Mouse (Mus musculus): Measurements from ENCODE around the gene Denr.

The Denr gene

DNA sequence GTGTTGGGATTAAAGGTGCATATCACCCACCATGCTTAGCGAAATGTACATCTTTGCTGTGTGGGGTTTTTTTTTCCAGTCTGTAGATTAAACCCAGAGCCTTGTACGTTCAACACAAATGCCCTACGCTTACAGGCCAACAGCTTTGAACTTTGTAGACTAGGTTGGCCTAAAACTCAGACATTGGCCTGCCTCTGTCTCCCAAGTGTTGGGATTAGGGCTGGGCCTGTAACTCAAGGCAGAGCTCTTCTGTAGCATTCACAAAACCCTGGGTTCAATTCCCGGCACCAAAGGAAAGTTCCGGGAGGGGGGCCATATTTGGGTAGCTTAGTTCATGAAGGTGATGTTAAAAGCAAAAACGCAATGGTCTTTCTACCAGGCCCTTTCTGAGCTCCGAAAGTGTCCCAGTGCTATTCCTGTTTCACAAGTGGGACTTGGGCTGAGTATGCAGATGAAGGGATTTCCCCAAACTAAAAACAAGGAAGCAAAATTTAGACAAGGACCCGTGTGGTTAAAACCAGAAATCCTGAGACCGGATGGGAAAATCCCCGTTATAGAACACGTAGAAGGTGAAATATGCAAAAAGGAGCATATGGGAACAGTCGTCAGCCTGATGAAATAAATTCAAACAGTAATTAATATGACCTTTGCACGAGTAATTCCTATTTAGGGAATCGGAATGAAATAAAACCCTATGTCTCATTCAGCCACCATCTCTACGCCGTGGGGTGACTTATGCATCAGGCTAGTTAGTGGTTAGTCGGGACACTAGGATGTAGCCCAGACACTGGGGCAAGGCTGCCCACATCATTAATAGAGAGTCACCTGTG is 614 bp upstream of the Denr start:
- peak; percentile 20 for DNase-seq (ENCODE audit: low read depth)

DNA sequence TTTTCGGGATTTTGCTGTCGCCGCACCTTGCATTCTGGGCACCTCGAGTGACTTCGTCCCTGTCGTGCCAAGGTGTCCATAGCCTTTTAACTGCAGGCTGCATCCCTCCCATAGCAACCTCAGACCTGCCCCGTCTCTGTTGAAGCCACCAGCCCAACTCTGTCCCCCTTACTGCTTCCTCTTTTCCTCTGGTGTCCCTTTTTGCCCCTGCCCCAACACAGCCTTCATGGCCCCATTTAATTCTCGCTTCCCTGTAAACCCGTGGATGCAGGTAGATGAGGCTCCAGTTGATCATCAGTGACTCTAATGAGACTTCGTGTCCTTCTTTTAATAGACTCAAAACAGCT is 629 bp downstream of the Denr start:
- no peak for DNase-seq (ENCODE audit: low read depth)

- peak; percentile 74 for DNase-seq (ENCODE audit: low read depth)
Measured at GRCm38 (mm10) chr5:123914852-123915251, 7.9 kb downstream of the Denr start.

DNA sequence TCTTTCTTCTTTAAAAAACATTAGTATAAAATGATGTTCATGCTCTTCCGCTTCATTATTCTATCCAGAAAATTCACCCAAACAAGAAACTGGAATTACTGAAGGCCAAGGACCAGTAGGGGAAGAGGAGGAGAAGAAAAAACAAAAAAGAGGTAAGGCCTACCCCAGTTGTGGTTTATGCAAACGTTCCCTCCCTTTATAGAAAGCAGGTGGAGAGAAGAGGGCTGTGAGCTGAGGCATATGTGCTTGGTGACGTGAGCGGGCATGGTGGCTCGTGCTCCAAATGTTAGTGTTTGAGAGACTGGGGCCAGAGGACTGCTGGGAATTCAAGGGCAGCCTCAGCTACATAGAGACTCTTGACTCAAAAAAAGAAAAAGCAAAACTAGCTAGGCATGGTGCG is 15.1 kb downstream of the Denr start:
- no peak for DNase-seq (ENCODE audit: low read depth)

DNA sequence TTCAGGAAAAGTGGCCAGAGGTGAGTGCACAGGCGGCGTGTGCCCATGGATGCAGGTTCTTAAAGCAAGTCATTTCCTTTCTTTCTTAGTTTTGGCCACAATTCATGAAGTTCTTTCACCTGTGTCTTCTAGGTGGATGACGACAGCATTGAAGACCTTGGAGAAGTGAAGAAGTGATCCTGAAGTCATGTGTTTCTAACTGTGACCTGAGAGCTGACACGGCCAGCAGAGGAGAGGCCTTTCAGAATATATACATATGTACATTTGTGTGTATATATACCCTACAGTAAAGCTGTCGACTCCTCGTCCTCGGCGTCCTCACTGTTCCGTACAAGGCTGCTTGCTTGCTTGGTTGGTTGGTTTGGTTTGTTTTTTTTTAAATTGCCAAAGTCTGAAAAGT is 20.1 kb downstream of the Denr start, which contains the start of gene Gm43518:
Gm43518 (plus strand) TSS at position 301 of the 400 bp plus-strand sequence.
- no peak for DNase-seq (ENCODE audit: low read depth)

- peak; percentile 97 for DNase-seq (ENCODE audit: low read depth)
Measured at GRCm38 (mm10) chr5:123930508-123930989, 23.6 kb downstream of the Denr start, which contains the start of gene Ccdc62. TSS of gene Ccdc62 (plus strand) at chr5:123930679.

- DNase-seq (ENCODE audit: low read depth): no peak
Measured at GRCm38 (mm10) chr5:123931131-123931530, 24.2 kb downstream of the Denr start.

- DNase-seq (ENCODE audit: low read depth): no peak
Measured at GRCm38 (mm10) chr5:123932927-123933326, 26.0 kb downstream of the Denr start.

- no peak for DNase-seq (ENCODE audit: low read depth)
Measured at GRCm38 (mm10) chr5:123933556-123933955, 26.6 kb downstream of the Denr start.

DNA sequence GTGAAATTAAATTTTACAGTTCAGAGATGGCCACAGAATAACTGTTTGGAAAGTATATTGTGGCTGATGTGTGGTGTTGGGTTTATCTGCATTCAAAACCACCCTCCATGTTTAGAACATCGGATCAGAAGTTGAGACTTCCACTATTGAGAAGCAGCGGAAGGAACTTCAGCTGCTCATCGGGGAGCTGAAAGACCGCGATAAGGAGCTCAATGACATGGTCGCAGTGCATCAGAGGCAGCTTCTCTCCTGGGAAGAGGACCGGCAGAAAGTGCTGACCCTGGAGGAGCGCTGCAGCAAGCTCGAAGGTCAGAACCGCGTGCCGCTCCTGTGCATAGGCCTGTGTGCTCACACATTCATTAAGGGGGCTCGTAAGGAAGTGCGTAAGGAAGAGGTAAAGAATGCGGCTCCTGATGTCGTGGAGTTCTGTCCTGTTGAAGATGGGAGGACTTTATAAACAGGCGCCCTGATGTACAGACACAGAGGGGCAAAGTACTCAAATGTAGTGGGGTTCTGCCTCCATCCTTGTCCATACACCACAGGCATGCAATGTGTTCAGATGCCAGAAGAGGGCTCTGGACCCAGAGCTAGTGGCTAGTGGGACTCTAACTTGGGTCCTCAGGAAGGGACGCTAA is 27.1 kb downstream of the Denr start:
- peak; percentile 53 for DNase-seq (ENCODE audit: low read depth)

DNA sequence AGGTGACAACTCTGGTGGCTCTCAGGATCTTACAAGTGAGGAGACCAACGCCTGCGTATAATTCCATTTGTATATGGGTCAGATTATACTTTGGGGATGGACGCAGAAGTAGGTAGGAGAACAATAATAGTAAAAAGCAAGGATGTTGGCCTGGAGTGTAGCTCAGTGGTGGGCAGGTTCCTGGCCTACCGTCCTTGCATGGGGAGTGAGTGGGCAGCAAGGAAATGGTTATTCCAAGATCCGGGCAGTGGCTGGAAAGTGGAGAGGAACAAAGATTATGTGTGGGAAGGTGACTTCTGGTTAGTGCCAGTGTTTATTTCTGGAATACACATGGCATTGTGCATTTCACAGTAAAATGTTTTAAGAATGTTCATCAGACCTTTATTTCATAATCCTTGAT is 29.0 kb downstream of the Denr start:
- DNase-seq (ENCODE audit: low read depth): no peak

DNA sequence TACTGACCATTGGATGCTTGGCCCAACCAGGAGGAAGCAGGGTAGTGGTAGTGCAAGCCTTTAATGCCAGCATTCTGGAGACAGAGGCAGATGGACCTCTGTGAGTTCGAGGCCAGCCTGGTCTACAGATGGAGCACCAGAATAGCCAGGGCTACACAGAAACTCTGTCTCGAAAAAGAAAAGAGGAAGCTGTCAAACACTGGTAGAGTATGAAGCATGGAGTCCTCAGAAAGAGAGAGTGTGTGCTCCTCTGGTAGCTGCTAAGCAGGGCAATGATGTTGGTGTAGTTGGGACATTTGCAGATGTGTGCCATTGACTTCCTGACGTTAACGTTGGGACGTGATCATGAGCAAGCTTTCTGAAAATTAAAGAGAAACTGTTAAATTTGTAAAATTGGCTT is 31.5 kb downstream of the Denr start:
- DNase-seq (ENCODE audit: low read depth): no peak

DNA sequence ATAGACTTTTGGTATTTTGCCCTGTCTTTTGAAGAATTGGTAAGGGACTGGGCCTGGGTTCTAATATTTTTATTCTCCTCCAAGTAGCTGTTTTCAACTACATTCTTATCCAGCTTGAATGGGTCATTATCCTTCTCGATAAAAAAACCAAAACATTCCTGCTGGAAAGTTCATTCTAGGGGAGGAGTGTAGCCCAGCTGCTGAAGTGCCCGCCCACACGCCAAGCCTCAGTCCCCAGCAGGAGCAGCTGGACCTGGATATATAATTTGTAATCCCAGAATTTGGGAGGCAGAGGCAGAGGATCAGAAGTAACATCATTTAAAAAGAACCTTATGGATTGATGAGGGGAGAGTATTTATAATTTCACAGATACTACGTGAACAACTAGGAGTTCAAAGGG is 39.6 kb downstream of the Denr start:
- DNase-seq (ENCODE audit: low read depth): no peak

GRCm38 (mm10) chr5:123947041-123947761 is 40.2 kb downstream of the Denr start:
- peak; percentile 82 for DNase-seq (ENCODE audit: low read depth)

- DNase-seq (ENCODE audit: low read depth): no peak
Measured at GRCm38 (mm10) chr5:123952365-123953045, 45.5 kb downstream of the Denr start.

DNA sequence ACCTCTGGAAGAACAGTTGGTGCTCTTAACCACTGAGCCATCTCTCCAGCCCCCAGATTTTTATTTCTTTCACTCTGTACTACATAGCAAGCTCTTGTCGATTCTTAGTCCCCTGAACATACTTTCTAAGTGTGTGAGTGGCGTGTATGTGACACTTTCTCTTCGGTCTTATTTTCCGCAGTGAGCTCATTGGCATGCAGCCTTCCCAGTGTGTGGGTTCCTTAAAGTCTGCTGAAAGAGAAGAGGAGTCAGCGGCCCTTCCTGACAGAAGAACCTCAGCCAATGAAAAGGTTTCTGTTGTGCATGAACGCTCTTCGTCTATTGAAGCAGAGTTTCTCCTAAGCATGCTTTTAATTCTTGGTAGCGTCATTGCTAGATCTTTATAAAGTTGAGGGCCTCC is 50.2 kb downstream of the Denr start:
- no peak for DNase-seq (ENCODE audit: low read depth)

DNA sequence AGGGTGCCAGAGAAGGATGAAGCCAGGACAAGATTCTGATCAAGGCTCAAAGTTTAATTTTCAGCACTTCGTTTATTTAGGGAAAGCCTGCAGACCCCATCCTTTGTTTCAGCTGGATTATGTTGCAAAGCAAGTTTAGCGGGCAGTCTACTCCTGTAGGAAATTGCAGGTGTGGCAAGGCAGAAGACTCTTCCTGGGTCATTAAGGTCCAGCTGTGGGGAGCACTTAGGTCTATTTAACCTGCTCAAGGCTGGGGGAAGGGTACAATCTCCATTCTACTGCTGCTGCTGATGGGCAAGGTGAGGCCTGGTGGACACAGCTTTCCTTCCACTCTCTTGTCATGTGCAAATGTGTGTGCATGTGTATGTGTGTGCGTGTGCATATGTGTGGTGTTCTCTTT is 52.0 kb downstream of the Denr start:
- DNase-seq (ENCODE audit: low read depth): no peak

DNA sequence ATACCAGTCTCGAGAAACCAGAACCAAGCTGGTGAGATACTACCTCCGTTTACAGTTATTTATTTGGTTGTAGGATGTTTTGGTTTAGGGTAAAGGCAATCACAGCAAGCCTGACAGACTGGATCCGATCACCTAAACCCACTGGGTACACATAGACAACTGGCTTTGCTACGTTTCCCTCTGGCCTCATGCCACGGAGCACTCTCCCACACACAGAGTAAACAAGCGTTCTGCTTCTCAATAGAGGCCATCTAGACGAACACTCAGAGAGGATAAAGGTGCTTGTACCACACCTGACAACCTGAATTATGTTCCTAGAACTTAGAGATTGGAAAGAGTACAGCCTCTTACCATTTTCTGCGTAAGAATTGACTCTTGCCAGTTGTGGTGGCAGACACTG is 53.2 kb downstream of the Denr start:
- DNase-seq (ENCODE audit: low read depth): no peak

- no peak for DNase-seq (ENCODE audit: low read depth)
Measured at GRCm38 (mm10) chr5:123961046-123961445, 54.1 kb downstream of the Denr start.

GRCm38 (mm10) chr5:123964208-123964607 is 57.2 kb downstream of the Denr start:
- DNase-seq (ENCODE audit: low read depth): no peak

- DNase-seq (ENCODE audit: low read depth): no peak
Measured at GRCm38 (mm10) chr5:123966759-123967158, 59.8 kb downstream of the Denr start.

DNA sequence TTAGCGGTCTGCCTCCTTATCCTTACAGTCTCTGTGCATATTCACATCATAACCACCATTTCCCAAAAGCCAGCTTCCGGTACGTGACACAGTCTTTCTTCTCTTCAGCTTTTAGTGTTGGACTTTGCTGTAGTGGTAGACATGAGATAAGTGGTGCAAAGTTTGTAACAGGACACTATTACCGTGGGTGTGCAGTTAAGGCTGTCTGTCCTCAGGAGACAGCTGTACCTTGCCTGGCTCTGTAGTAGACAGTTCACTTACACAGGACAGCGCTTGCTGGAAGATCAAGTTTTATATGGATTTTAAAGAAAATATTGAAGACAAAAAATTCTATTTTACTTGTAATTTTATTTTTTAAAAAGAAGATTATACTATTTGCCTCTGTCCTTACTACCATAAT is 61.5 kb downstream of the Denr start:
- no peak for DNase-seq (ENCODE audit: low read depth)
